Mouse (Mus musculus) embryonic fibroblast, embryonic 13.5 days (primary cell): ENCODE measurements around the gene Col6a1. TPM values are rescaled to one million over a fixed set of nuclear protein-coding genes. Genes with fewer than 3 reads are reported as not detected.

Source experiments
- H3K27ac ChIP-seq: 2 replicates; pipeline ENCODE4 v1.5.1; 2012; ENCODE audit warnings: low read length, control low read depth, inconsistent platforms; ENCODE audit not compliant: insufficient read depth
- H3K4me1 ChIP-seq: 2 replicates; pipeline ENCODE4 v1.6.1; 2011; ENCODE audit warnings: low read length; ENCODE audit not compliant: control insufficient read depth, insufficient read depth
- H3K4me3 ChIP-seq: 2 replicates; pipeline ENCODE4 v1.5.1; 2011; ENCODE audit warnings: mild to moderate bottlenecking, control low read depth, low read length; ENCODE audit not compliant: insufficient read depth
- CTCF ChIP-seq: IDR thresholded peaks from 2 replicates; pipeline ENCODE4 v1.5.1; 2011; ENCODE audit warnings: mild to moderate bottlenecking, control low read depth, low read length, moderate library complexity, borderline replicate concordance; ENCODE audit not compliant: insufficient read depth
- POLR2A ChIP-seq: IDR thresholded peaks from 2 replicates; pipeline ENCODE4 v1.6.1; 2011; ENCODE audit warnings: low read depth, mild to moderate bottlenecking, control low read depth, low read length, moderate library complexity
- polyA plus RNA-seq: library from polyadenylated mRNA; stranded (reverse); fragments of >200 nt; gene quantifications from 2 replicates; pipeline ENCODE4 v1.2.4, GENCODE M21; 2011; ENCODE audit warnings: low read depth; ENCODE audit not compliant: missing spikeins, insufficient read length

Col6a1 gene
- polyA plus RNA-seq, 1 experiment: 923 TPM

DNA sequence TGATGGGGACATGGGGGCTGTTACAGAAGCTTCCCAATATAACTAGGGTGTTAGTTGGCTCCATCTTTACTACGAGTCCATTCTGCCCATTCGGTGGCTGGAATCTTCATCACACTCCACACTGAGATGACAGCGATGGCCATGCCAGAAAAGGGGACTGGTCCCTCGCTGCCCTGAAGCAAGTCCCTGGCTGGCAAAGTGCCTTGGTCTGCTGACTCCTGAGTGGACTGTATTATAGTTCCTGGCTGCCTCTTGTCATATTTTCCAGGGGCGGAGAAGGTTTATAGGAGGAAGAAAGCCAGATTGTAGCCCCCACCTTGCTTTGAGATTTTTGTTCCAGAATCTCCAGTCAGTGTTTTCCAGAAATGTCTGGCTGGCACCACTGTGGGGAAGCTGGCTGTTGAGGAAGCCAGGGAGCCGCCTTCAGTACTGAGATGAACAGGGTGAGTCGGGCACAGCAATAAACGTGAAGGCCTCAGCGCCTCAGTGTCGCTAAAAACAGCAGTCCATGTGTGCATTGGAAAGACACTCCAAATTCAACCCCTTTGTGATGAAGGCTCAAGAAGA, 40.4 kb downstream of the Col6a1 start:
- Histone ChIP-seq H3K27ac (no peak overlapping the region), H3K4me1 (peaks cover 6% of the 10 kb centered on the region; the same call in 1 of the 2 replicates), H3K4me3 (no peak overlapping the region)
- no peak for TF ChIP-seq POLR2A
- TF ChIP-seq CTCF: no peak

DNA sequence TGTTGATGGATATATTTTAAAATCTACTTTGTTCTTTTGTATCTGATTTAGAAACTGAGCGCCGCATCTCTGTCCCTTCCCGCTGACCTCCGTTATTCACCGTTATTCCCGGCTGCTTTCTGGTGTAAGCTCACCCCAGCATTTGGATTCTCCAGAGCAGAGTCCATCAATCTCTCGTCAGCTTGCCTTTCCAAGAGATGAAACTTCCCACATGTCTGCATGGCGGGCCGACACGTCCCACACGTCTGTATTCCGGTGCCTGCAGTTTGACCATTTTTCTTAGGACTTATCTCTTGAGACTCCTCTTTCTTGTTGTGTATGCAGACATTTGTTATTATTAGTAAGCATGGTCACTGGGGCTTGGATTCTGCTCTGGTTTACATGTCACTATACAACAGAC, 42.0 kb downstream of the Col6a1 start:
- TF ChIP-seq CTCF: no peak
- no peak for TF ChIP-seq POLR2A
- Histone ChIP-seq H3K27ac (no peak overlapping the region), H3K4me1 (peaks cover 6% of the 10 kb centered on the region; the same call in 1 of the 2 replicates), H3K4me3 (no peak overlapping the region)

DNA sequence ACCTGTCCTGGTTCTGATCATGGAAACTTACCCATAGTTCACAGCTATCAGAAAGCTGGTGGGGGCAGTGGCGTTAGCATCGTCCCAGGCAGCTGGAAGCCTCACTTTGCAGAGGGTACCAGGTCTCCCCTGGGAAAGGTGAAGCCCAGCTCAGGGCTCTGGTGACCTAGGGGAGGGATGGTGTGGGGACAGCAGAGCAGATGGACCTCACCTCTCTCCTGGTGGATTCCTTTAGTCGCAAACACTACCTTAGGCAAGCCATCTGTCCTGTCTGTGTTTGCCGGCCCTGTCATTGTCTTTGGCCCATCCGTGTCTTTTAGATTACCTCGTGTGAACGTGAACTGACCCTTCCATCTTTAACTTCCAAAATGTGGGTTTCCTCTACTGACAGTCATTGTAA, 42.5 kb downstream of the Col6a1 start:
- Histone ChIP-seq H3K4me3 (no peak overlapping the region), H3K4me1 (peaks cover 6% of the 10 kb centered on the region; the same call in 1 of the 2 replicates), H3K27ac (no peak overlapping the region)
- no peak for TF ChIP-seq POLR2A
- no peak for TF ChIP-seq CTCF

DNA sequence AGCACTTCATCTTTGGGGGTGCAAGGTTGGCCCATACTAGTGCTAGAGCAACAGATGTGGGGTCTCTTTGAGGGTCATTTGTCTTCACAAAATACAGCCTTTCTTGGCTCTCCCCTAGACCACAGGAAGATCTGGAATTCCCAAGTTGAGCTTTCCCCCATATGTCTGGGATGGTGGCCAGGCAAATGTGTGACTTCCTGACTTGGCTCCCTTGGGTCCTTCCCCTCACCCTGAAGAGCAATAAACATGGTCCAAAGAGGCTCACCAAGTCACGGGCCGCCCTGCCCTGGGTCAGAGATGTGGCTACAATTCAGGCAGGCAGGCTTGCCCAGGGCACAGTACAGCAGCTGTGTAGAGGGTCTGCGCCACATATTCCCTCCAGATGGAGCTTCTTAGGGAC, 44.1 kb downstream of the Col6a1 start:
- Histone ChIP-seq H3K4me1 (peaks cover 6% of the 10 kb centered on the region; the same call in 1 of the 2 replicates), H3K4me3 (no peak overlapping the region), H3K27ac (no peak overlapping the region)
- no peak for TF ChIP-seq POLR2A
- TF ChIP-seq CTCF: no peak

DNA sequence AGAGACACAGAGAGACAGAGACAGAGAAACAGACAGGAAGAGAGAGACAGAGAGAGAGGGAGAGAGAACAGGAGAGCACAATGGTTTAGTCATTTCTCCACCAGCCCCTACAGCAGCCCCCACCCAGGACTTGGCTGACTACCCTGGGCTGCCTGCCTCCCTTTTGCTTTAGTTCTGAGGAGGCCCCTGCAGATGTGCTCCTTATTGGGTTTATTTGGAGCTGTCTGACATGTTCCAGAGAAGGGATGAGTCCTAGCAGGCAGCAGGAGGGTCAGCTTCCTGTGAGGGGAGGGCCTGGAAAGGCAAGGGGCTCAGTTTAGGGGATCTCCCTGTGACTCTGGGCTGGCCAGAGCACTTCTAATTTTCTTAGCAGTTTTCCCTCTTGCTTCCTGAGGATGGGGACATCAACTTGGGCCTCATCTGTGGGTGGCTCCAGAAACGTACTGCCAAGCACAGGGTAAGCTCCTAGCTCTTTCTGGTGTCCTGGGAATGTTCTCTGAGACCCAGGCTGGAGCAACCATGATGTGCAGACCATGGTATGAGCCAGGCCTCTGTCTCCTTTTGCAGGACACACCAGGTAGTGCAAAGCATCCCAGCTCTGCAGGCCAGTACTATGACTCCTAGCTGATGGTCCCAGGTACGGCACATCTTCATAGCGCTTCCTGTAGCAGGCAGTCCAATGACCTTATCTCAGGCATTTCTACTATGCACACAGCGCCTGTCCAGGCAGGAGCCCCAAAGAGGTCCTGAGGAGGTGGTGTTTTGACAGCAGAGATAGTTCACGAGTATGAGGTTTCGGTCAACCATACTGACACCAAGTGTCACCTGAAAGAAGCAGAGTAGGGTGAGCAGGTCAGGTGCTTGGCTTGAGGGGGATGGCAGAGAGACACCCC, 45.0 kb downstream of the Col6a1 start:
- Histone ChIP-seq H3K27ac (no peak overlapping the region), H3K4me1 (peaks cover 6% of the 10 kb centered on the region; the same call in 1 of the 2 replicates), H3K4me3 (no peak overlapping the region)
- TF ChIP-seq CTCF: no peak
- TF ChIP-seq POLR2A: no peak

DNA sequence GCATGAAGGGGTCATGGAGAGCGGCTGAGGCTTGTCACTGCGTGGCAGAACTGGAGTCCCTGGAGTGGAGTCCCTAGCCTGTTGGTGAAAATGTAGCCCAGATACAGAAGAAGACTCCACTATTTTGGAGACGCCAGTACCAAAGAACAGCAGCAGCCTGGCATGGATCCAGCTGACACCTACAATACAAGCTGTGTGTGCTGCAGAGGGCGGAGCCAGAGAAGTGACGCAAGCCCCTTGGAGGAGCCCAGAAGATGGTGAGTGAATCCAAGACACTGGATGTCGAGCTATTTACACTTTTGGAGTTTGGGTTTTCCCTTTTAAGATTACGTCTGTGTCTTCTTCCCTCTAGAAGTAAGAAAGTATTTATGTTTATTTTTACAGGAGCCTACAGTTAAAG, 47.8 kb downstream of the Col6a1 start:
- Histone ChIP-seq H3K27ac (no peak overlapping the region), H3K4me3 (no peak overlapping the region), H3K4me1 (peaks cover 6% of the 10 kb centered on the region; the same call in 1 of the 2 replicates)
- TF ChIP-seq POLR2A: no peak
- no peak for TF ChIP-seq CTCF

DNA sequence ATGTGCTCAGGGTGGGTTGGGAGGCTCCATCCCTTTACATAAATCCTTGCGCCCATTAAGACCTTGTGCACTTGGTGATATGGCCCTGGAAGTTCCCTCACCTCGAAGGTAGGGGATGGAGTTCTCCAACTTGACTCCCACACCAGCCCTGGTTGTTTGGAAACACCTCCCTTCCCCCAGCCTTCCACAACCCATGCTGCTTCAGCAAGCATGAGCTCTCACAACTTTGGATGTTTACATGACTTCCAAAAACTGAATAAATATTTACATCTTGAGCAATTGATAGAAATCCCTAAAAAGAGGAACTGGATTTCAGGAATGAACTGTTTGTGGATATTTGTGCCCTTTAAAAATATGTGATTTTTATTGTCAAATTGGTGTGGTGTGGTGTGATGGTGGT, 50.7 kb downstream of the Col6a1 start:
- Histone ChIP-seq H3K4me1 (no peaks in the 10 kb centered on the region), H3K4me3 (no peak overlapping the region), H3K27ac (no peak overlapping the region)
- TF ChIP-seq POLR2A (no peak), CTCF (no peak)

DNA sequence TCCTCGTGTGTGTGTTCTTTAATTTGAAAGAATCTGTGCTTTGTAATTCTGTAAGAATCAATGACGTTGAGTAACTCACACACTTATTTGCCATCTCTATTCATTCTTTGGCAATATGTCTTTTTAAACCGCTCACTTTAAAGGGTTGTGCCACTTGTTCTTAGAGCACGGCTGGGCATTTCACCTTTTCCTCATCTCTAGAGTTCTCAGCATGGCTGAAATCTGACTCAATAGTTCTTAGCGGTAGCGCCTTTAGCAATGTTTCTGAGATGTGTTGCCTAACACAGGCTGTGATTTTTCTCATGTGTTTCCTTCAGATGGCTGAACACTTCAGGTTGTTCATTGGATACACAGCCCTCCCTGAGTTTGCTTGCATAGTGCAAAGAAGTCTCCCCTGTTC, 51.4 kb downstream of the Col6a1 start:
- Histone ChIP-seq H3K4me3 (no peak overlapping the region), H3K4me1 (peaks cover 2% of the 10 kb centered on the region), H3K27ac (no peak overlapping the region)
- TF ChIP-seq POLR2A: no peak
- no peak for TF ChIP-seq CTCF

DNA sequence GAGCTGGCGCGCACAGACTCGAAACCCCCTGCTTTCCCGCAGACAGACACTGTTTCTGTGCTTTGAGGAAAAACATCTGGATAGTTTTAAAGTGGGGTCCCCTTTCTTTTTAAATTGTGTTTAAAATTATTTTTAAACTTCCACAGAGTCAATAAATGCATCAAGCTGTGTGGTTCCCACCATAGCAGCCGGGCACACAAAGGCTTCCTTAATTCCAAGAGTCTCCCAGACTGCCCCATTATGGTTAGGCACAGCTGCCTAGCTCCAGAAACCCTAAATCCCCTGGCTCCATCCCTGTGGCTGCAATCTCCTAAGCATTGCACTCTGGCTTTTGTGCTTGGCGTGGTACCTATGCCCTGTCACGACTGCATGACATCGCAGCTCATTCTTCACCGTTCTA, 54.0 kb downstream of the Col6a1 start:
- Histone ChIP-seq H3K27ac (no peak overlapping the region), H3K4me3 (no peak overlapping the region), H3K4me1 (peaks cover 13% of the 10 kb centered on the region)
- TF ChIP-seq CTCF (no peak), POLR2A (no peak)

DNA sequence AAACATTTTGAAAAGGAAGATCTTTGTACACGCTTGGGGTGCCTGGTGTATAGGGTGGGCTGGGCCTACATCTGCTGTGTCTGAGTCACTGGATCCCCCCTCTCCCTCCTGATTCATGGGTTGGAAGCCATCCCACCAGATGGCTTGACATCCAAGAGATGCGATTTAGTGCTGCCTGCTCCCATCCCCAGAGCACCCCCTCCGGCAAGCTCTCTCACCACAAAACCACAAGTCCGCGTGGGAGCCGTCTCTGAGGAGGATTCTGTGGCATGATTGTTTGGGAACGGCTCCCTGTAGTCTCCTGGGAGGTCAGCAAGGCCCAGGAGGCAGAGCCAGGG, 57.1 kb downstream of the Col6a1 start:
- Histone ChIP-seq H3K4me1 (peaks cover 13% of the 10 kb centered on the region), H3K4me3 (no peak overlapping the region), H3K27ac (peak overlapping the region; percentile 80)
- TF ChIP-seq POLR2A (no peak), CTCF (no peak)
